Mouse (Mus musculus): Measurements from ENCODE around the gene Evi5. TPM values are rescaled to one million over a fixed set of nuclear protein-coding genes. Genes with fewer than 3 reads are reported as not detected.

Evi5 gene
- polyA plus RNA-seq, 1 experiment from 2014 or later = 51.7 TPM

- no peaks in the 10 kb centered on the region for H3K4me1 ChIP-seq
- WGBS = 21% methylated on average over 3 of the region's 3 CpGs
- H3K27ac ChIP-seq = no peak overlapping the region
- no peak for ATAC-seq
- H3K4me2 ChIP-seq = no peak overlapping the region
- no peak overlapping the region for H3K9ac ChIP-seq
- H3K9me3 ChIP-seq (replicated peaks) = no peaks in the 10 kb centered on the region
- no peaks in the 10 kb centered on the region for H3K27me3 ChIP-seq
- H3K4me3 ChIP-seq = no peak overlapping the region
- H3K36me3 ChIP-seq (ENCODE audit: poor library complexity, severe bottlenecking) = peaks cover 18% of the 10 kb centered on the region; the same call in 1 of the 2 replicates
These were observed 81.6 kb downstream of the Evi5 start for GRCm38 (mm10) chr5:107793258-107793657.

- WGBS = 93% methylated on average over 3 of the region's 3 CpGs
- H3K4me3 ChIP-seq = no peak overlapping the region
- H3K36me3 ChIP-seq (ENCODE audit: poor library complexity, severe bottlenecking) = peaks cover 11% of the 10 kb centered on the region; the same call in 1 of the 2 replicates
- no peaks in the 10 kb centered on the region for H3K27me3 ChIP-seq
- H3K9me3 ChIP-seq (replicated peaks) = no peaks in the 10 kb centered on the region
- no peak overlapping the region for H3K4me2 ChIP-seq
- H3K27ac ChIP-seq = no peak overlapping the region
- ATAC-seq = no peak
- no peak overlapping the region for H3K9ac ChIP-seq
- no peaks in the 10 kb centered on the region for H3K4me1 ChIP-seq
These were observed 82.4 kb downstream of the Evi5 start for GRCm38 (mm10) chr5:107792516-107792915.

- Histone ChIP-seq H3K4me2 (no peak overlapping the region), H3K4me3 (no peak overlapping the region), H3K4me1 (no peaks in the 10 kb centered on the region), H3K9me3 (replicated peaks) (no peaks in the 10 kb centered on the region), H3K9ac (no peak overlapping the region), H3K36me3 (ENCODE audit: poor library complexity, severe bottlenecking) (peaks cover 8% of the 10 kb centered on the region; the same call in 1 of the 2 replicates), H3K27me3 (no peaks in the 10 kb centered on the region), H3K27ac (no peak overlapping the region)
- no peak for ATAC-seq
- 91% methylated on average over 2 of the region's 2 CpGs for WGBS
These were observed 82.9 kb downstream of the Evi5 start for GRCm38 (mm10) chr5:107791966-107792365.

GRCm38 (mm10) chr5:107789492-107789891, 85.4 kb downstream of the Evi5 start:
- Histone ChIP-seq H3K9me3 (replicated peaks) (no peaks in the 10 kb centered on the region), H3K4me2 (no peak overlapping the region), H3K4me1 (no peaks in the 10 kb centered on the region), H3K9ac (no peak overlapping the region), H3K4me3 (no peak overlapping the region), H3K27ac (no peak overlapping the region), H3K36me3 (ENCODE audit: poor library complexity, severe bottlenecking) (peaks cover 11% of the 10 kb centered on the region), H3K27me3 (no peaks in the 10 kb centered on the region)
- 74% methylated on average over 5 of the region's 5 CpGs for WGBS
- no peak for ATAC-seq

GRCm38 (mm10) chr5:107787682-107788443, 87.0 kb downstream of the Evi5 start:
- H3K4me1 ChIP-seq = no peaks in the 10 kb centered on the region
- no peak overlapping the region for H3K9ac ChIP-seq
- 92% methylated on average over 7 of the region's 7 CpGs for WGBS
- H3K36me3 ChIP-seq (ENCODE audit: poor library complexity, severe bottlenecking) = peaks cover 11% of the 10 kb centered on the region
- H3K9me3 ChIP-seq (replicated peaks) = no peaks in the 10 kb centered on the region
- no peak overlapping the region for H3K27ac ChIP-seq
- H3K27me3 ChIP-seq = no peaks in the 10 kb centered on the region
- no peak overlapping the region for H3K4me2 ChIP-seq
- no peak overlapping the region for H3K4me3 ChIP-seq
- no peak for ATAC-seq

GRCm38 (mm10) chr5:107782360-107782759, 92.5 kb downstream of the Evi5 start:
- no peak for ATAC-seq
- no peak overlapping the region for H3K27ac ChIP-seq
- H3K27me3 ChIP-seq = no peaks in the 10 kb centered on the region
- 95% methylated on average over 1 of the region's 1 CpGs for WGBS
- no peaks in the 10 kb centered on the region for H3K4me1 ChIP-seq
- no peak overlapping the region for H3K4me3 ChIP-seq
- no peaks in the 10 kb centered on the region for H3K9me3 ChIP-seq (replicated peaks)
- H3K9ac ChIP-seq = no peak overlapping the region
- no peak overlapping the region for H3K4me2 ChIP-seq
- peaks cover 11% of the 10 kb centered on the region for H3K36me3 ChIP-seq (ENCODE audit: poor library complexity, severe bottlenecking)

- Histone ChIP-seq H3K36me3 (ENCODE audit: poor library complexity, severe bottlenecking) (no peaks in the 10 kb centered on the region), H3K4me3 (no peak overlapping the region), H3K27me3 (no peaks in the 10 kb centered on the region), H3K9ac (no peak overlapping the region), H3K27ac (no peak overlapping the region), H3K9me3 (replicated peaks) (no peaks in the 10 kb centered on the region), H3K4me1 (no peaks in the 10 kb centered on the region), H3K4me2 (no peak overlapping the region)
- ATAC-seq = no peak
- 96% methylated on average over 3 of the region's 3 CpGs for whole genome bisulfite sequencing
These were observed 96.1 kb downstream of the Evi5 start for GRCm38 (mm10) chr5:107778763-107779162.

- WGBS = 96% methylated on average over 1 of the region's 1 CpGs
- H3K27me3 ChIP-seq = no peaks in the 10 kb centered on the region
- no peak overlapping the region for H3K27ac ChIP-seq
- ATAC-seq = no peak
- H3K4me3 ChIP-seq = no peak overlapping the region
- H3K4me1 ChIP-seq = no peaks in the 10 kb centered on the region
- H3K36me3 ChIP-seq (ENCODE audit: poor library complexity, severe bottlenecking) = no peaks in the 10 kb centered on the region
- H3K4me2 ChIP-seq = no peak overlapping the region
- H3K9me3 ChIP-seq (replicated peaks) = no peaks in the 10 kb centered on the region
- no peak overlapping the region for H3K9ac ChIP-seq
These were observed 97.4 kb downstream of the Evi5 start for GRCm38 (mm10) chr5:107777545-107777830.

GRCm38 (mm10) chr5:107776777-107777544, 97.9 kb downstream of the Evi5 start:
- no peak overlapping the region for H3K27ac ChIP-seq
- WGBS = 91% methylated on average over 4 of the region's 4 CpGs
- no peaks in the 10 kb centered on the region for H3K4me1 ChIP-seq
- no peak for ATAC-seq
- no peaks in the 10 kb centered on the region for H3K36me3 ChIP-seq (ENCODE audit: poor library complexity, severe bottlenecking)
- no peak overlapping the region for H3K4me2 ChIP-seq
- no peaks in the 10 kb centered on the region for H3K9me3 ChIP-seq (replicated peaks)
- no peak overlapping the region for H3K4me3 ChIP-seq
- H3K9ac ChIP-seq = no peak overlapping the region
- H3K27me3 ChIP-seq = no peaks in the 10 kb centered on the region

- Histone ChIP-seq H3K4me3 (no peak overlapping the region), H3K9me3 (replicated peaks) (no peaks in the 10 kb centered on the region), H3K4me2 (no peak overlapping the region), H3K27me3 (no peaks in the 10 kb centered on the region), H3K36me3 (ENCODE audit: poor library complexity, severe bottlenecking) (no peaks in the 10 kb centered on the region), H3K9ac (no peak overlapping the region), H3K4me1 (no peaks in the 10 kb centered on the region), H3K27ac (no peak overlapping the region)
- no peak for ATAC-seq
- WGBS = 100% methylated on average over 1 of the region's 1 CpGs
These were observed 99.0 kb downstream of the Evi5 start for GRCm38 (mm10) chr5:107775875-107776274.

GRCm38 (mm10) chr5:107772049-107772448, 102.9 kb downstream of the Evi5 start:
- H3K4me1 ChIP-seq = no peaks in the 10 kb centered on the region
- no peak overlapping the region for H3K9ac ChIP-seq
- WGBS = 89% methylated on average over 5 of the region's 5 CpGs
- no peak for ATAC-seq
- H3K9me3 ChIP-seq (replicated peaks) = 0 out of 2 replicates have a peak, but pooled peaks cover 5% of the 10 kb centered on the region
- H3K4me3 ChIP-seq = no peak overlapping the region
- no peak overlapping the region for H3K27ac ChIP-seq
- no peak overlapping the region for H3K4me2 ChIP-seq
- peaks cover 7% of the 10 kb centered on the region for H3K36me3 ChIP-seq (ENCODE audit: poor library complexity, severe bottlenecking)
- H3K27me3 ChIP-seq = no peaks in the 10 kb centered on the region

GRCm38 (mm10) chr5:107768224-107768623, 106.7 kb downstream of the Evi5 start:
- H3K4me2 ChIP-seq = no peak overlapping the region
- WGBS = 98% methylated on average over 1 of the region's 1 CpGs
- H3K4me1 ChIP-seq = no peaks in the 10 kb centered on the region
- H3K4me3 ChIP-seq = no peak overlapping the region
- ATAC-seq = no peak
- no peak overlapping the region for H3K9ac ChIP-seq
- H3K9me3 ChIP-seq (replicated peaks) = 0 out of 2 replicates have a peak, but pooled peaks cover 5% of the 10 kb centered on the region
- no peaks in the 10 kb centered on the region for H3K27me3 ChIP-seq
- H3K27ac ChIP-seq = no peak overlapping the region
- H3K36me3 ChIP-seq (ENCODE audit: poor library complexity, severe bottlenecking) = peaks cover 7% of the 10 kb centered on the region

Data from forebrain, embryonic 13.5 days (tissue).